Mouse (Mus musculus): Measurements from ENCODE around the gene Kcnh4. TPM values are rescaled to one million over a fixed set of nuclear protein-coding genes. Genes with fewer than 3 reads are reported as not detected.
"Not testable (repeated sequence)": the region's sequence is repeated elsewhere in the genome, so short reads cannot be mapped to it uniquely, and the experiment has no call there.

Gene Kcnh4
- 10 to 100 TPM; 10.2 to 16.6 TPM for total RNA-seq (2021)

GRCm38 (mm10) chr11:100759611-100760233 lies at the start of gene Kcnh4:
Gene Kcnh4, minus strand, starts transcription at chr11:100759942.
- peak; percentile 90 to 98 for DNase-seq (ENCODE audit: low spot score in 2 of 2)
- intact Hi-C loops (cut with DNase I) = loop anchor here (1.0 to 2.0 kb wide), 3 partner anchors 21 to 189 kb away; partner anchors contain the start of gene Rab5c

- DNase-seq (ENCODE audit: low spot score in 2 of 2) = no peak
- intact Hi-C loops (cut with DNase I) = no loop called here
Measured at GRCm38 (mm10) chr11:100806380-100807305, 46.9 kb upstream of the Kcnh4 start.

GRCm38 (mm10) chr11:100805535-100805934 lies 45.8 kb upstream of the Kcnh4 start:
- DNase-seq (ENCODE audit: low spot score in 2 of 2) = no peak
- intact Hi-C loops (cut with DNase I) = no loop called here

GRCm38 (mm10) chr11:100804409-100804808 lies 44.7 kb upstream of the Kcnh4 start:
- intact Hi-C loops (cut with DNase I) = no loop called here

GRCm38 (mm10) chr11:100799426-100799825 lies 39.7 kb upstream of the Kcnh4 start:
- intact Hi-C loops (cut with DNase I) = no loop called here
- DNase-seq (ENCODE audit: low spot score in 2 of 2) = no peak

More at GRCm38 (mm10) chr11:100804409-100804808, 44.7 kb upstream of the Kcnh4 start:
- no peak for DNase-seq (ENCODE audit: low spot score in 2 of 2)

- no peak for DNase-seq (ENCODE audit: low spot score in 2 of 2)
- intact Hi-C loops (cut with DNase I) = no loop called here
Measured at GRCm38 (mm10) chr11:100796585-100796984, 36.8 kb upstream of the Kcnh4 start.

GRCm38 (mm10) chr11:100795386-100795785 lies 35.6 kb upstream of the Kcnh4 start:
- DNase-seq (ENCODE audit: low spot score in 2 of 2) = no peak
- intact Hi-C loops (cut with DNase I) = no loop called here

GRCm38 (mm10) chr11:100791457-100792049 lies 31.8 kb upstream of the Kcnh4 start:
- no peak for DNase-seq (ENCODE audit: low spot score in 2 of 2)
- intact Hi-C loops (cut with DNase I) = no loop called here

- intact Hi-C loops (cut with DNase I) = not testable (repeated sequence)
- peak; percentile 28 to 30 for DNase-seq (ENCODE audit: low spot score in 2 of 2)
Measured at GRCm38 (mm10) chr11:100790644-100791043, 30.9 kb upstream of the Kcnh4 start.

GRCm38 (mm10) chr11:100789702-100790101 lies 30.0 kb upstream of the Kcnh4 start:
- DNase-seq (ENCODE audit: low spot score in 2 of 2) = no peak
- intact Hi-C loops (cut with DNase I) = no loop called here

GRCm38 (mm10) chr11:100785774-100786173 lies 26.0 kb upstream of the Kcnh4 start:
- intact Hi-C loops (cut with DNase I) = no loop called here

GRCm38 (mm10) chr11:100784286-100784685 lies 24.5 kb upstream of the Kcnh4 start:
- intact Hi-C loops (cut with DNase I) = no loop called here
- no peak for DNase-seq (ENCODE audit: low spot score in 2 of 2)

More at GRCm38 (mm10) chr11:100785774-100786173, 26.0 kb upstream of the Kcnh4 start:
- DNase-seq (ENCODE audit: low spot score in 2 of 2) = no peak

- DNase-seq (ENCODE audit: low spot score in 2 of 2) = no peak
- intact Hi-C loops (cut with DNase I) = no loop called here
Measured at GRCm38 (mm10) chr11:100782568-100782967, 22.8 kb upstream of the Kcnh4 start.

GRCm38 (mm10) chr11:100781763-100782475 lies 22.2 kb upstream of the Kcnh4 start:
- intact Hi-C loops (cut with DNase I) = no loop called here
- no peak for DNase-seq (ENCODE audit: low spot score in 2 of 2)

GRCm38 (mm10) chr11:100780247-100780646 lies 20.5 kb upstream of the Kcnh4 start:
- DNase-seq (ENCODE audit: low spot score in 2 of 2) = no peak
- intact Hi-C loops (cut with DNase I) = no loop called here

- intact Hi-C loops (cut with DNase I) = no loop called here
- no peak for DNase-seq (ENCODE audit: low spot score in 2 of 2)
Measured at GRCm38 (mm10) chr11:100778069-100778468, 18.3 kb upstream of the Kcnh4 start.

GRCm38 (mm10) chr11:100775921-100776320 lies 16.2 kb upstream of the Kcnh4 start:
- intact Hi-C loops (cut with DNase I) = no loop called here
- DNase-seq (ENCODE audit: low spot score in 2 of 2) = no peak

- intact Hi-C loops (cut with DNase I) = no loop called here
- no peak for DNase-seq (ENCODE audit: low spot score in 2 of 2)
Measured at GRCm38 (mm10) chr11:100774261-100774660, 14.5 kb upstream of the Kcnh4 start.

- peak; percentile 77 to 84 for DNase-seq (ENCODE audit: low spot score in 2 of 2)
- intact Hi-C loops (cut with DNase I) = no loop called here
Measured at GRCm38 (mm10) chr11:100770646-100771408, 11.1 kb upstream of the Kcnh4 start, which contains the start of gene Ghdc. Gene Ghdc, minus strand, starts transcription at chr11:100770957.

Data from left cerebral cortex, postnatal 25 days (tissue).